Mouse (Mus musculus) embryo, embryonic 10.5 days (tissue): Measurements from ENCODE around the gene Gpd1.
A peak's percentile ranks its signal among the peaks of the same experiment; 100 is the strongest.
"Not testable (repeated sequence)": the region's sequence is repeated elsewhere in the genome, so short reads cannot be mapped to it uniquely, and the experiment has no call there.

Experiments used
- DNase-seq: peaks from one replicate; pipeline ENCODE4 v3.0.0-alpha.2; 2015; ENCODE audit warnings: low spot score

The Gpd1 gene

GRCm38 (mm10) chr15:99721921-99722743, 4.8 kb downstream of the Gpd1 start:
- DNase-seq: no peak

DNA sequence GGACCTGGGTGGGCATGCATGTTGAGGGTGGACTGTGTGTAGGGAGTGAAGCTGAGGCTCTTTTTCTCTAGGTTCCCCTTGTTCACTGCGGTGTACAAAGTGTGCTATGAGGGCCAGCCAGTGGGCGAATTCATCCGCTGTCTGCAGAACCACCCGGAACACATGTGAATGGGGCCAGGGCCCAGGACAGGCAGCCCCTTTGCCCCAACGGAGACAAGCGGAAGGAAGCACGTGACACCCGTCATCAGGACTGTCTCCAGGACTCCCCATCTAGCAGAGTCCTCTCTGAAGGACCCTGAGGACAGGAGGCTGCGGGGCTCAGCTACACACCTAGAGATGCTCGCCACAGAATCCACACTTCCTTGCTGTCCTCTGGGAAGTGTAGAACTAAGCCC, 5.8 kb downstream of the Gpd1 start:
- no peak for DNase-seq

GRCm38 (mm10) chr15:99723515-99724291, 6.4 kb downstream of the Gpd1 start:
- DNase-seq: peak; percentile 63

DNA sequence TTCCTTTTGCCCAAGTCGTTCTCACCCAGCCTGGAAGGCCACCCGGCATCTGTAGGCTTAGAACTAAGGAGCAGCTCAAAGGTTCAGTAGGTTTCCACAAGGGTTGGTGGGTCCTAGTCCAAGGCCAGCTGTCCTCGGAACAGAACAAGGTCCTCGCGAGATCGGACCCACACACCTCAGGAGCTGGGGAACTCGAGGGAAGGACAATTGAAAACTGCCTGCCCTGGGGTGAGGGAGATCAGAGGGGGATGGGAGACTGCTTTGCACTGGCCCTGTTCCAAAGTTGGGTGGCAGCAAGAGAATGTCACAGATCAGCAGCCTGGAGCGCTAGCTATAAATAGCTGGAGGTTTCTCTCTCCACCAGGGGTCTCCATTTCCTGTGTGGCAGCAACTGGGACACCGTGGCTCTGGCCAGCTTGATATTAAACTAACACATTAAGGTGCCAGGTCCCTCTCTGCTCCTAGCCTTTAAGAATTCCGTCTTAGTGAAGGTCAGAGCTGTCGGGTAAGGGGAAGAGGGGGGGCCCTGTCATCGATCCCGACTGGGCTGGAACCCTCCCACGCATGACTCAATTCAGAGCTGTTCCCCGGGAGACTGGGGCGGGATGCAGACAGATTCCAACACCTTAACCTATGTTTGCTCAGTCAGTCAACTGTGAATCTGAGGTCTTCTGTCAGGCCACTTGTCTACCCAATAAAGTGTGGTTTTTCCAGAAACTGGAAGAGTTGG, 7.1 kb downstream of the Gpd1 start:
- peak; percentile 86 for DNase-seq

- DNase-seq: peak; percentile 99
Observed at GRCm38 (mm10) chr15:99725341-99726155, 8.2 kb downstream of the Gpd1 start, which contains the start of gene Cox14. TSS of gene Cox14 (plus strand) at chr15:99725618.

GRCm38 (mm10) chr15:99726549-99726948, 9.2 kb downstream of the Gpd1 start:
- DNase-seq: no peak

DNA sequence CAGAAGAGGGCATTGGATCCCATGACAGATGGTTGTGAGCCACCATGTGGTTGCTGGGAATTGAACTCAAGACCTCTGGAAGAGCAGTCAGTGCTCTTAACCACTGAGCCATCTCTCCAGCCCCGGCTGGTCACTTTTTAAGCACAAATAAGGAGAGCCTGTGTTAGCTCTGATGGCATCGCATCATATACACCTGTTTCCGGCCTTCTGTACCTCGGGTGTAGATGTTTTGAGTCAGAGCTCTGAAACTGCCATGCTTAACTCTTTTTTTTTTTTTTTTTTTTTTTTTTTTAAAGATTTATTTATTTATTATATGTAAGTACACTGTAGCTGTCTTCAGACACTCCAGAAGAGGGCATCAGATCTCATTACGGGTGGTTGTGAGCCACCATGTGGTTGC, 9.7 kb downstream of the Gpd1 start:
- DNase-seq: not testable (repeated sequence)

GRCm38 (mm10) chr15:99727525-99727924, 10.2 kb downstream of the Gpd1 start:
- no peak for DNase-seq

DNA sequence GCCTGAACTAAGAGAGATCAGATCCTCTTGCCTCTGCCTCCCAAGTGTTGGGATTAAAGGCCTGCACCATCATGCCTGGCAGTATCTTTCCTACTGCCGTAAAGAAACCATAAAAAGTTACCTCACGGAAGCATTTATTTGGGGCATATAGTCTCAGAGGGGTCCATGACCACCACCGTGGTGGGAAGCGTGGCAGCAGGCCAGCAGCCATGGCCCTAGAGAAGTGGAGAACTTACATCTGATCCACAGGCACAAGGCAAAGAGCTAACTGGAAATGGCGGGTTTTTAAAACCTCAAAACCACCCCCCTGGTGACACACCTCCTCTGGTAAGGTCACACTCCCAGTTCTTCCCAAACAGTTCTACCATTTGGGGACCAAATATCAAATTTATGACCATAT, 10.9 kb downstream of the Gpd1 start:
- DNase-seq: no peak

- DNase-seq: no peak
Observed at GRCm38 (mm10) chr15:99729056-99729783, 11.9 kb downstream of the Gpd1 start.

DNA sequence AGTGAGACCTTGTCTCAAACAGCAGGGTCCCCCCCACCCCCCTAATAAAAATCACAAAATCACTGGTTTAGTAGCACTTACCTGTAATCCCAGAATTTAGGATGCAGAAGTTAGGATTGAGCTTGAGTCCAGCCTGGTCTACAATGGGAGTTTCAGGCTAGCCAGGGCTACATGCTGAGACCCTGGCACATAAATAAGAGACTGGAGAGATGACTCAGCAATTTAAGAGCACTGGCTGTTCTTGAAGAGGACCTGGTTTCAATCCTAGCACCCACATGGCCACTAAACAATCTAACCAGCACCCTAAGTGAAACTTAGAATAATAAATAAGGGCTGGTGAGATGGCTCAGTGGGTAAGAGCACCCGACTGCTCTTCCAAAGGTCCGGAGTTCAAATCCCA, 13.9 kb downstream of the Gpd1 start:
- no peak for DNase-seq

GRCm38 (mm10) chr15:99731678-99732077, 14.4 kb downstream of the Gpd1 start:
- DNase-seq: no peak

- DNase-seq: no peak
Observed at GRCm38 (mm10) chr15:99733186-99733585, 15.9 kb downstream of the Gpd1 start.

DNA sequence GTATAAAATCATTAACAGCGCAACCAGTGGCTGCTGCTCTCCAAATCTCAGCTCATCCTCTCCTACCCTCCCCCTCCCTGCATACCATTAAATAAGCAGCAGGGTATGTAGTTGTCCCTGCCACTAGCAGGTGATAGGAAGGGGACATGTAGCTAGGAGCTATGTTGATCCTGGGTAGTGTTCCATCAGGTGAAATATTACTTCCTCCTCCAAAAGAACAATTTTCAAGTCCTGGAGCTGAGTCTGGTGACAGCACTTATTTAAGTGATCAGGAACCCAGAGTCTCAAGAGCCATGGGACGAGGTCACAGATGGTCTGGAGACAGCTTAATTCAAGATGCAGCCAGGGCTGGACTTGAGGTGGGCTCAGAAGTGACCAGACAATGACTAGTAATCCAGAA, 18.3 kb downstream of the Gpd1 start:
- no peak for DNase-seq

GRCm38 (mm10) chr15:99736675-99737074, 19.4 kb downstream of the Gpd1 start:
- no peak for DNase-seq

GRCm38 (mm10) chr15:99740229-99740628, 22.9 kb downstream of the Gpd1 start:
- DNase-seq: no peak

GRCm38 (mm10) chr15:99754204-99754603, 36.9 kb downstream of the Gpd1 start:
- DNase-seq: no peak

GRCm38 (mm10) chr15:99767467-99767866, 50.2 kb downstream of the Gpd1 start:
- no peak for DNase-seq

DNA sequence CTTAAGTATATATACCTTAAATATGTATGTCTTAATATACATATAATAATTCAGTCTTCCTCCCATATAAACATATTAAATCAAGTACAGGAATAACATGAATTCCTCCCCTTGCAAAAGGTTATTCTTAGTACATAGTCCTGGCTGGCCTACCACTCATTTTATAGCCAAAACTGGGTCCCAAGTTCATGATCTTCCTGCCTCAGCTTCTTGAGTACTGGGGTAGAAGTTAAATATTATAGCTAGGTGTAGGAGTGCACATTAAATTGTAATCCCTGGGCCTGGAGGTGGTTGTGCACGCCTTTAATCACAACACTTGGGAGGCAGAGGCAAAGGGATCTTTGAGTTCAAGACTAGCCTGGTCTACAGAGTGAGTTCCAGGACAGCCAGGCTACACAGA, 51.4 kb downstream of the Gpd1 start:
- DNase-seq: no peak

- no peak for DNase-seq
Observed at GRCm38 (mm10) chr15:99771004-99771500, 53.7 kb downstream of the Gpd1 start.
